Mouse (Mus musculus) heart, embryonic 13.5 days (tissue): ENCODE measurements at regions not wholly inside any gene's neighbourhood (a gene's known extent, or its start where the extent isn't known, plus 50 kb on each side); places are given as distances from the start of the nearest gene placed in this dataset.

Source experiments
- ATAC-seq: fragments of 200-750 bp; cut with Nextera tagmentation; 2 replicates; pipeline ENCODE4 v1.8.0; 2017; ENCODE audit warnings: moderate TSS enrichment; ENCODE audit not compliant: insufficient number of reproducible peaks, low FRiP score, low TSS enrichment; ENCODE audit errors: extremely low read depth
- H3K27ac ChIP-seq: fragments of 300-500 bp; sonication (generic); replicated peaks from 2 replicates; pipeline ENCODE4 v1.5.1; 2015; ENCODE audit warnings: moderate library complexity, mild to moderate bottlenecking, inconsistent platforms
- H3K27me3 ChIP-seq: fragments of 300-500 bp; sonication (generic); replicated peaks from 2 replicates; pipeline ENCODE4 v1.6.1; 2015; ENCODE audit warnings: mild to moderate bottlenecking, inconsistent platforms
- H3K36me3 ChIP-seq: fragments of 300-500 bp; sonication (generic); 2 replicates; pipeline ENCODE4 v1.6.1; 2015; ENCODE audit warnings: mild to moderate bottlenecking, inconsistent platforms
- H3K4me1 ChIP-seq: fragments of 300-500 bp; sonication (generic); 2 replicates; pipeline ENCODE4 v1.6.1; 2015; ENCODE audit warnings: inconsistent platforms
- H3K4me2 ChIP-seq: fragments of 300-500 bp; sonication (generic); 2 replicates; pipeline ENCODE4 v1.6.1; 2015; ENCODE audit warnings: inconsistent platforms, mild to moderate bottlenecking, moderate library complexity
- H3K4me3 ChIP-seq: fragments of 300-500 bp; sonication (generic); 2 replicates; pipeline ENCODE4 v1.5.1; 2015; ENCODE audit warnings: moderate library complexity, mild to moderate bottlenecking, inconsistent platforms
- H3K9ac ChIP-seq: fragments of 300-500 bp; sonication (generic); 2 replicates; pipeline ENCODE4 v1.6.1; 2015; ENCODE audit warnings: inconsistent platforms, mild to moderate bottlenecking, moderate library complexity
- H3K9me3 ChIP-seq: fragments of 300-500 bp; sonication (generic); 2 replicates; pipeline ENCODE4 v1.6.1; 2016; ENCODE audit warnings: inconsistent platforms
- WGBS: fragments of 180-500 bp; shearing (Covaris S2); methylation state at CpG from one replicate; pipeline ENCODE4 v1.1.7; 2015; ENCODE audit warnings: mixed read lengths; 5-methylcytosine and 5-hydroxymethylcytosine counted together

DNA sequence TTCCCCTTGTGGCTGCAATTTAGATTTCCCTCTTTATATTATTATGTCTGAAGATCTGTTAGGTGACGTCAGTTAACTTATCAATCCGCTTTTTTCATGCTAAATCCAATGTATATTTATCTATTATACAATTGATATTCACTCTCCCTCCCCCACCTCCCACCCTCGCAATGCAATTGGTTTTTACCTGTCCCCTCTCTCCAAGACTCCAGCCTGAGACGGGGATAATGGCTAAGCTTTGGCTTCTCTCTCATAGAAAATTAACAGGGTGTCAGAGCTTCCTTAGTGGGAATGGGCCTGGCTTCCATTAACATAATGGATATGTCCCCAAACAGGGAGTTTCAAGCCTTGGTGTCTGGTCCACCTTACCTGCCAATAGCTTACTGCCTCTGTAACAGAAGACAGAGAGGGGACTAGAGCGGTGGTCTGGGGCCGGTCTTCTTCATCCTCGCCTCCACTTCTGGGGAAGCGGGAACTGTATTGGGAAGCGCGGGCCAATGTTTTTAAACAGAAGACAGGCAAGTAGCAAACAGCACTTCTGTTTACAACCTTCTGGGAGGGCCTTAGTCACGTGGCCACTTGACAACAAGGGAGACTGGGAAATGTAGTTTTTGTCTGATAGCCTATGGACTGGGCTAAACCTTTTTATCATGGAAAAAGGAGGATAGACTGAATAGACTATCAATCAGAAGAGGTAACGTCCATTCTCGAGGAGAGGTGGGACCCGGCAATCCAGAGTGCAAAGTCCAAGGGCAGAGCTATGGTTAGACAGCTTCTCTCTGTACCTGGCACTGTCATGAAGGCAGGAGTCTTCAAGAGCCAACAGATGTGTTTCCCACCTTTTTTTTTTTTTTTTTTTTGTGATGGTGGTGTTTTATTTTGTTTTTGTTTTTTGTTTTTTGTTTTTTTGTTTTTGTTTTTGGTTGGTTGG, 312.1 kb downstream of the Zfp706 start:
- WGBS, result 26% methylated on average over 14 of the region's 14 CpGs
- H3K4me3 ChIP-seq, result peak overlapping the region; percentile 54
- H3K36me3 ChIP-seq, result no peaks in the 10 kb centered on the region
- H3K4me1 ChIP-seq, result peaks cover 4% of the 10 kb centered on the region; the same call in 1 of the 2 replicates
- ATAC-seq, result peak; percentile 69; the same call in 1 of the 2 replicates
- peak overlapping the region; percentile 71 for H3K4me2 ChIP-seq
- H3K27me3 ChIP-seq, result no peaks in the 10 kb centered on the region
- peak overlapping the region; percentile 76 for H3K9ac ChIP-seq
- no peaks in the 10 kb centered on the region for H3K9me3 ChIP-seq
- no peak overlapping the region for H3K27ac ChIP-seq

- WGBS, result 46% methylated on average over 15 of the region's 15 CpGs
- Histone ChIP-seq H3K27ac (no peak overlapping the region), H3K27me3 (peaks cover 15% of the 10 kb centered on the region; the same call in 1 of the 2 replicates), H3K9ac (no peak overlapping the region), H3K4me1 (peaks cover 18% of the 10 kb centered on the region), H3K36me3 (no peaks in the 10 kb centered on the region), H3K4me2 (no peak overlapping the region), H3K9me3 (no peaks in the 10 kb centered on the region), H3K4me3 (no peak overlapping the region)
- ATAC-seq, result no peak
These were observed 316.4 kb downstream of the Zfp706 start for GRCm38 (mm10) chr15:36691002-36691652.

DNA sequence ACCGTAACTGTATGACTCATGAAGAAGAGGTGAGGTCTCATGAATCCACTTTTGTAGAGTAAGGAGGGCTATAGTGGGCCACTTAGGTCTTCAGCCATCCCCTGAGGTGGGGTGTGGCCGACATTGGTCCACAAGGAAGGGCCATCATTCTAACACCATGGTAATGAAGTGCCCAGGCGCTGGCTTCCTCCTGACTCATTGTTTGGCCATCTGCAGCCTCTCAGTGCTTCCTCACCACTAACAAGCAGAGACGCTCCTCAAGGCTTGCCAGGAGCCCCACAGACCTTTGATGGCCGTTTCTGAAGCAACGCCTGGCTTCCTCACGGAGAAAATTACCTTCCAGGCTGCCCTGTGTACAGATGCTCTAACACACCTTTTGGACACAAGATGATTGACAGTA, 317.7 kb downstream of the Zfp706 start:
- H3K4me1 ChIP-seq, result peaks cover 14% of the 10 kb centered on the region
- H3K27me3 ChIP-seq, result peaks cover 15% of the 10 kb centered on the region; the same call in 1 of the 2 replicates
- 76% methylated on average over 7 of the region's 7 CpGs for WGBS
- no peak overlapping the region for H3K4me3 ChIP-seq
- no peak overlapping the region for H3K27ac ChIP-seq
- ATAC-seq, result no peak
- H3K9ac ChIP-seq, result no peak overlapping the region
- no peaks in the 10 kb centered on the region for H3K9me3 ChIP-seq
- H3K36me3 ChIP-seq, result no peaks in the 10 kb centered on the region
- no peak overlapping the region for H3K4me2 ChIP-seq

DNA sequence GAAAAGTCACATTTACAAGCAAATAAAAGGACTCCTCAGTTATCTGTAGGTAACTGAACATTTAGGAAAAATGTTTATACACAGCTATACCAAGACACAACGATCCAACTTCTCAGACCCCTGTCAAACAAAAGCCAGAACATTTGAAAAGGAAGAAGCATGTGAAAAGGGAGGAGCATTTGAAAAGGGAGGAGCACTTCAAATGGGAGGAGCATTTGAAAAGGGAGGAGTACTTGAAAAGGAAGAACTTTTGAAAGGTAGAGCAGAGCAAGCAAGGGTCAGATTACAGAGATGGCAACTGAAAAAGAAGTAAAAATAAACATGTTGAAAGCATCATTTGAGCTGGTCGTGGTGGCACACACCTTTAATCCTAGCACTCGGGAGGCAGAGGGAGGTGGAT, 318.3 kb downstream of the Zfp706 start:
- no peak overlapping the region for H3K27ac ChIP-seq
- ATAC-seq, result no peak
- no peak overlapping the region for H3K4me3 ChIP-seq
- WGBS, result 67% methylated on average over 3 of the region's 3 CpGs
- H3K36me3 ChIP-seq, result no peaks in the 10 kb centered on the region
- H3K9me3 ChIP-seq, result no peaks in the 10 kb centered on the region
- peaks cover 14% of the 10 kb centered on the region for H3K4me1 ChIP-seq
- no peak overlapping the region for H3K4me2 ChIP-seq
- no peak overlapping the region for H3K9ac ChIP-seq
- peaks cover 15% of the 10 kb centered on the region; the same call in 1 of the 2 replicates for H3K27me3 ChIP-seq

- H3K9ac ChIP-seq, result peak overlapping the region; percentile 24; the same call in 1 of the 2 replicates
- H3K27ac ChIP-seq, result no peak overlapping the region
- H3K27me3 ChIP-seq, result peaks cover 15% of the 10 kb centered on the region; the same call in 1 of the 2 replicates
- no peaks in the 10 kb centered on the region for H3K9me3 ChIP-seq
- ATAC-seq, result no peak
- 5% methylated on average over 17 of the region's 17 CpGs for WGBS
- H3K4me2 ChIP-seq, result peak overlapping the region; percentile 63
- peaks cover 14% of the 10 kb centered on the region for H3K4me1 ChIP-seq
- no peaks in the 10 kb centered on the region for H3K36me3 ChIP-seq
- H3K4me3 ChIP-seq, result peak overlapping the region; percentile 32
These were observed 319.4 kb downstream of the Zfp706 start for GRCm38 (mm10) chr15:36688051-36688754.

DNA sequence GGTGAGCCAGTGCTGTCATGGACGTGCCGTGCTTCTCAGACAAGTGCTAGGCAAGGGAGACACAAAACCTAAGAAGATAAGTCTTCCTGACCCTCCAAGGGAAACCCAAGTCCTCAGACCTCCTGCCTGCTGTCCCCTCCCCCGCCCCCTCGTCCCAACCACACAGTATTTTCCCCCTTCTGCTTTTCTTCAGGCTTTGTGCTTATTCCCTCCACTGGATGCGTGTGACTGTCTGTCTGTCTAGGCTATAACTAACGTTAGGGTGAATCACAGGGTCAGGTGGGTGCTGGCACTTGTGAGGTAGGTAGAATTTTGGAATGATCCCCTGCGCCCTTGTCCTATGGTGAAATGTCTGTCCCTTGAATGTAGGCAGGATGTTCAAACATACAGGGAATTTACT, 322.9 kb downstream of the Zfp706 start:
- WGBS, result 61% methylated on average over 7 of the region's 7 CpGs
- Histone ChIP-seq H3K27me3 (peaks cover 15% of the 10 kb centered on the region; the same call in 1 of the 2 replicates), H3K36me3 (no peaks in the 10 kb centered on the region), H3K9ac (no peak overlapping the region), H3K27ac (no peak overlapping the region), H3K4me3 (no peak overlapping the region), H3K4me1 (peaks cover 14% of the 10 kb centered on the region), H3K9me3 (no peaks in the 10 kb centered on the region), H3K4me2 (no peak overlapping the region)
- ATAC-seq, result no peak

- Histone ChIP-seq H3K36me3 (no peaks in the 10 kb centered on the region), H3K27ac (no peak overlapping the region), H3K27me3 (peaks cover 8% of the 10 kb centered on the region; the same call in 1 of the 2 replicates), H3K4me3 (no peak overlapping the region), H3K9me3 (no peaks in the 10 kb centered on the region), H3K4me1 (peaks cover 2% of the 10 kb centered on the region), H3K9ac (no peak overlapping the region), H3K4me2 (no peak overlapping the region)
- 46% methylated on average over 6 of the region's 6 CpGs for WGBS
- ATAC-seq, result no peak
These were observed 324.7 kb downstream of the Zfp706 start for GRCm38 (mm10) chr15:36682832-36683231.

- Histone ChIP-seq H3K36me3 (no peaks in the 10 kb centered on the region), H3K9ac (no peak overlapping the region), H3K4me2 (no peak overlapping the region), H3K27me3 (peaks cover 3% of the 10 kb centered on the region; the same call in 1 of the 2 replicates), H3K4me1 (no peaks in the 10 kb centered on the region), H3K4me3 (no peak overlapping the region), H3K27ac (no peak overlapping the region), H3K9me3 (no peaks in the 10 kb centered on the region)
- WGBS, result 60% methylated on average over 5 of the region's 5 CpGs
- ATAC-seq, result no peak
These were observed 325.4 kb downstream of the Zfp706 start for GRCm38 (mm10) chr15:36682159-36682558.

- Histone ChIP-seq H3K36me3 (no peaks in the 10 kb centered on the region), H3K9me3 (no peaks in the 10 kb centered on the region), H3K4me3 (no peak overlapping the region), H3K4me2 (no peak overlapping the region), H3K27me3 (no peaks in the 10 kb centered on the region), H3K9ac (no peak overlapping the region), H3K27ac (no peak overlapping the region), H3K4me1 (no peaks in the 10 kb centered on the region)
- no peak for ATAC-seq
- 73% methylated on average over 11 of the region's 11 CpGs for WGBS
These were observed 327.0 kb downstream of the Zfp706 start for GRCm38 (mm10) chr15:36680361-36681140.

DNA sequence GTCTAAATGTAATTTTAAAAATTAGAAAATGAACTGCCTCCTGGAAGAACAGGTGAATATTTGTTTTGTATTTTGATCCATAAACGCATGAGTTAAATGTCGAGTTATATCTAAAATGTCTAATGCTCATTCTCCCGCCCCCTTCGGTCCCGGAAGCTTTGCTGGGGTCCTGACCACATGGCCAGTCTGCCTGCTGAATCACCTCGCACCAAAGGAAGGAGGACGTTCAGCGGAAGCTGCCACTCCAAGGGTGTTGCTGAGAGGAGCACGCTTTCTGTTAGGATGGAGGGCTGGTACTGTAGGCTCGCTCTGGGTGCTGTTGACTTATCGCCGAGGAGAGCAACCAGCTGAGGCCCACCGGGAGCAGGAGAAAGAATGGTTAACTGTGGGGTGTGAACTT, 328.0 kb downstream of the Zfp706 start:
- H3K27me3 ChIP-seq, result no peaks in the 10 kb centered on the region
- WGBS, result 69% methylated on average over 13 of the region's 13 CpGs
- no peak for ATAC-seq
- H3K27ac ChIP-seq, result no peak overlapping the region
- no peaks in the 10 kb centered on the region for H3K4me1 ChIP-seq
- no peaks in the 10 kb centered on the region for H3K9me3 ChIP-seq
- H3K9ac ChIP-seq, result no peak overlapping the region
- H3K4me3 ChIP-seq, result no peak overlapping the region
- H3K4me2 ChIP-seq, result no peak overlapping the region
- H3K36me3 ChIP-seq, result no peaks in the 10 kb centered on the region
